Mouse (Mus musculus): ENCODE data around the gene Nhlh2.

Nhlh2 gene

GRCm38 (mm10) chr3:102024981-102025451 is 15.1 kb downstream of the Nhlh2 start:
- no peak for DNase-seq (ENCODE audit: extremely low read depth, low read depth)

GRCm38 (mm10) chr3:102025659-102026058 is 15.8 kb downstream of the Nhlh2 start:
- DNase-seq (ENCODE audit: extremely low read depth, low read depth) = no peak

- no peak for DNase-seq (ENCODE audit: extremely low read depth, low read depth)
Observed at GRCm38 (mm10) chr3:102027880-102028279, 18.0 kb downstream of the Nhlh2 start.

GRCm38 (mm10) chr3:102037806-102038205 is 27.9 kb downstream of the Nhlh2 start:
- DNase-seq (ENCODE audit: extremely low read depth, low read depth) = no peak

GRCm38 (mm10) chr3:102038608-102039007 is 28.7 kb downstream of the Nhlh2 start:
- no peak for DNase-seq (ENCODE audit: extremely low read depth, low read depth)

- no peak for DNase-seq (ENCODE audit: extremely low read depth, low read depth)
Observed at GRCm38 (mm10) chr3:102041632-102042031, 31.8 kb downstream of the Nhlh2 start.

GRCm38 (mm10) chr3:102045071-102045470 is 35.2 kb downstream of the Nhlh2 start:
- no peak for DNase-seq (ENCODE audit: extremely low read depth, low read depth)

- no peak for DNase-seq (ENCODE audit: extremely low read depth, low read depth)
Observed at GRCm38 (mm10) chr3:102047532-102047931, 37.7 kb downstream of the Nhlh2 start.

- DNase-seq (ENCODE audit: extremely low read depth, low read depth) = no peak
Observed at GRCm38 (mm10) chr3:102049207-102050104, 39.6 kb downstream of the Nhlh2 start.

- no peak for DNase-seq (ENCODE audit: extremely low read depth, low read depth)
Observed at GRCm38 (mm10) chr3:102052036-102052435, 42.2 kb downstream of the Nhlh2 start.

GRCm38 (mm10) chr3:102053293-102053692 is 43.4 kb downstream of the Nhlh2 start:
- no peak for DNase-seq (ENCODE audit: extremely low read depth, low read depth)

- DNase-seq (ENCODE audit: extremely low read depth, low read depth) = no peak
Observed at GRCm38 (mm10) chr3:102055878-102056277, 46.0 kb downstream of the Nhlh2 start.

GRCm38 (mm10) chr3:102060065-102060464 is 50.2 kb downstream of the Nhlh2 start:
- DNase-seq (ENCODE audit: extremely low read depth, low read depth) = no peak

GRCm38 (mm10) chr3:102061923-102062670 is 52.2 kb downstream of the Nhlh2 start:
- DNase-seq (ENCODE audit: extremely low read depth, low read depth) = peak; percentile 5

GRCm38 (mm10) chr3:102062671-102063010 is 52.8 kb downstream of the Nhlh2 start:
- no peak for DNase-seq (ENCODE audit: extremely low read depth, low read depth)

- DNase-seq (ENCODE audit: extremely low read depth, low read depth) = no peak
Observed at GRCm38 (mm10) chr3:102063273-102064120, 53.6 kb downstream of the Nhlh2 start.

GRCm38 (mm10) chr3:102064566-102064965 is 54.7 kb downstream of the Nhlh2 start:
- DNase-seq (ENCODE audit: extremely low read depth, low read depth) = no peak
